Mouse (Mus musculus): ENCODE results near the gene 5530401A14Rik. TPM values are rescaled to one million over a fixed set of nuclear protein-coding genes. Genes with fewer than 3 reads are reported as not detected.

5530401A14Rik gene
- total RNA-seq, 1 experiment from 2014 or later, result not detected

DNA sequence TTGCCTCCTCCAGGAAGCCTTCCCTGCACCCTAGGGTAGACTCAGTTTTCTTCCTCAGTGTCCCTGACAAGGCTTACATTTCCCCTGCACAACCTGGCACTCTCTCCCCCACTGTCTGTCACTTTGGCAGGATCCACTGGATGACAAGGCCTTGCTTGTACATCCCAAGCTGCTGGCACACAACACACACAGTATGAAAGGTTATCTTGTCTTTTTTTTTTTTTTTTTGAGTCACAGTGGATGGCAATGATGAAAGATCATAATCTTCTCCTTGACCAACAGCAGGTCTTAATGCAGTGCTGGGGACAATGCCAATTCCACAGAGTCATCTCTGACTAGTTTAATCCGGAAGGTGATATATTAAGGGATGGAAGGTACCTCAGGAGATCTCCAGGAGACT lies 77.0 kb downstream of the 5530401A14Rik start:
- DNase-seq, result peak; percentile 42

DNA sequence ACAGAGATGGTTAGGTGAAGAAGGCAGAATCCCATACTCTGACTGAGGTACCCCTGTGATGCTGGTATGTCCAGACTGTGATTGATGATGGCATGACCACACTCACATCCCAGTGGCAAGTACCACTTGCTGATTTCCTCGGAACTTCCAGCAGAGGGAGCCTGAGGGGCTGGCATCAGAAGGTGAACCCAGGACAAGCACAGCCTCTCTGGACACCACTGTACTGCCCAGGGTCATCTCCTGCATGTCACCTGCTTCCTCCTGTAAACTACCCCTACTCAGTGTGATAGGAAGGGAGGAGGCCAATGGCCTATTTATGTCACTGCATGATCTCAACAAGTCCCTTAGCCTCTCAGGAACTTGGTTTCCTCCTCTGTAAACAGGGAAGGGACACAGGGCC lies 80.5 kb downstream of the 5530401A14Rik start:
- peak; percentile 71 for DNase-seq

DNA sequence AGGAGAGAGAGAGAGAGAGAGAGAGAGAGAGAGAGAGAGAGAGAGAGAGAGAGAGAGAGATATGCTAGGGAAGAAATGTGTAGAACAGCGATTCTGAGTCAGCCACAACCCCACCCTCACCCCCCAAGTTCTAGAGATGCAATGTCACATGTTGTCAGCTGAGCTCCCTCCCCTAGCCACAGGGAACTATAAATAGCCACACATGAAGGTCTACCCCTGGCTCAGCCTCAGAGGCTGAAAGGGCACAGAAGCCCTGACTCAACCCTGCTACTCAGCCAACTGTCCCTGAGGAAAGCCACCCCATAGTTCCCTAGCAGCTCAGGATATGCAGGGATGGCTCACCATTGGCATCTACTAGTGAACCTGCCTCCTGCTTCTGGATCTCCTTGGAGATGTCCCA lies 81.7 kb downstream of the 5530401A14Rik start:
- DNase-seq, result peak; percentile 68

Other genes starting within 250 kb of the 5530401A14Rik start
- 1.7 and 2.7 TPM in 2 replicates for gene Asic2, start 107.8 kb downstream of the 5530401A14Rik start, total RNA-seq (2021)
- 1.4 and 1.9 TPM in 2 replicates for gene Ccl2, start 174.9 kb downstream of the 5530401A14Rik start, total RNA-seq (2021)
- gene Gm17268, start 177.9 kb downstream of the 5530401A14Rik start, total RNA-seq (2021), result not detected in 2 replicates
- gene Ccl7, start 185.0 kb downstream of the 5530401A14Rik start, total RNA-seq (2021), result not detected in 2 replicates
- 5.1 and 7.8 TPM in 2 replicates for gene Ccl11, start 197.2 kb downstream of the 5530401A14Rik start, total RNA-seq (2021)
- gene Ccl12, start 241.2 kb downstream of the 5530401A14Rik start, total RNA-seq (2021), result 1.1 TPM in 1 of 2 replicates, not detected in the other